33 mouse cellular contexts compared by ENCODE assay signal in the genomic region with DNA sequence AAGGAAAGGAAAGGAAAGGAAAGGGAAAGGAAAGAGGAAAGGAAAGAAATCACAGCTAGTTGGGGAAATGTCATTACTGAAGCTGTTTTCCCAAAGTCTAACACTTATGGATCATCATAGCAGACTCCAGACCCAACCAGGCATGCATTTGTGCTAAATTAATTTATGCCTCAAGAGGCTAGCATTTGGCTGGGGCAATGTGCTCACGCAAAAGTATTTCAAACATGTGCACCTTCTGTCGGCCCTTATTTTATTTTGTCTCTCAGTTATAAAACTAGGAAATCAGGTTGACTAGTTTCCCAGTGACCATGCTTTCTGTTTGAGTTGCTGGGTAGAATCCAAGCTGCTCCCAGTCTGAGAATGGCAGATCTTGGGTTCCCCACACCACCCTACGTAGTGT.
"Had no signal": no experiment of that assay in that cellular context is flagged by ENCODE, and none has a peak within 500 bp of the region (broad histone marks: within the 10 kb centered on the region; RNA-seq: fewer than 3 reads in every experiment).

No protein-coding gene starts in this region.

- H3K9ac ChIP-seq: heart, embryonic 13.5 days; heart, embryonic 15.5 days; hindbrain, embryonic 12.5 days; hindbrain, embryonic 13.5 days; hindbrain, embryonic 14.5 days; hindbrain, embryonic 15.5 days; intestine, embryonic 15.5 days; kidney, embryonic 15.5 days had no signal

- H3K4me2 ChIP-seq: heart, embryonic 13.5 days; heart, embryonic 15.5 days; hindbrain, embryonic 12.5 days; hindbrain, embryonic 13.5 days; hindbrain, embryonic 14.5 days; hindbrain, embryonic 15.5 days; intestine, embryonic 15.5 days; kidney, embryonic 15.5 days had no signal

- DNase-seq: heart, postnatal 10 days; heart, postnatal 14 days; heart, postnatal 36 days; heart, postnatal 4 days; kidney, adult 11 months; kidney, adult 18-20 months; kidney, adult 2 months; kidney, adult 8-10 months; kidney, adult 9 months; kidney, postnatal 10 days; kidney, postnatal 14 days; kidney, postnatal 25 days; kidney, postnatal 36 days; kidney, postnatal 4 days; layer of hippocampus, adult 9-11 months; layer of hippocampus, postnatal 36 days had no signal

- H3K9me3 ChIP-seq: heart, embryonic 13.5 days; heart, embryonic 15.5 days; hindbrain, embryonic 10.5 days; hindbrain, embryonic 12.5 days; hindbrain, embryonic 13.5 days; hindbrain, embryonic 15.5 days; intestine, embryonic 15.5 days; kidney, embryonic 15.5 days had no signal

- H3K4me3 ChIP-seq: heart, embryonic 13.5 days; heart, embryonic 15.5 days; hindbrain, embryonic 10.5 days; hindbrain, embryonic 12.5 days; hindbrain, embryonic 13.5 days; hindbrain, embryonic 15.5 days; intestine, embryonic 15.5 days; kidney, embryonic 15.5 days; layer of hippocampus, adult 2 months; left cerebral cortex, adult 2 months had no signal

- H3K36me3 ChIP-seq: heart, embryonic 13.5 days; heart, embryonic 15.5 days; hindbrain, embryonic 10.5 days; hindbrain, embryonic 12.5 days; hindbrain, embryonic 13.5 days; hindbrain, embryonic 15.5 days; intestine, embryonic 15.5 days; kidney, embryonic 15.5 days had no signal

- ATAC-seq: hindbrain, embryonic 16.5 days; hindbrain, postnatal 0 days; inflammation-experienced regulatory T-cells, adult 6 months; intestine, embryonic 15.5 days; intestine, embryonic 16.5 days; intestine, postnatal 0 days had no signal

- H3K4me1 ChIP-seq: heart, embryonic 15.5 days; intestine, embryonic 15.5 days; kidney, embryonic 15.5 days had no signal

- H3K27ac ChIP-seq: heart, embryonic 13.5 days; heart, embryonic 15.5 days; hindbrain, embryonic 10.5 days; hindbrain, embryonic 12.5 days; hindbrain, embryonic 13.5 days; hindbrain, embryonic 14.5 days; hindbrain, embryonic 15.5 days; hindbrain, postnatal 0 days; intestine, embryonic 15.5 days; kidney, embryonic 15.5 days; kidney, postnatal 0 days; layer of hippocampus, adult 2 months; left cerebral cortex, adult 2 months had no signal

- H3K27me3 ChIP-seq: hindbrain, embryonic 12.5 days; hindbrain, embryonic 13.5 days; intestine, embryonic 15.5 days; kidney, embryonic 15.5 days had no signal
